Mouse (Mus musculus): Measurements from ENCODE around the gene Olfr1217.
A peak's percentile ranks its signal among the peaks of the same experiment; 100 is the strongest.

Olfr1217 gene

GRCm38 (mm10) chr2:89031965-89032364 is at the start of gene Olfr1217:
Gene Olfr1217, minus strand, starts transcription at chr2:89032065.
- DNase-seq (ENCODE audit: low read depth, low spot score), result no peak

GRCm38 (mm10) chr2:89081487-89081886 is 49.6 kb upstream of the Olfr1217 start:
- DNase-seq (ENCODE audit: low read depth, low spot score), result no peak

- no peak for DNase-seq (ENCODE audit: low read depth, low spot score)
Observed at GRCm38 (mm10) chr2:89061087-89061486, 29.2 kb upstream of the Olfr1217 start, which contains the start of gene Olfr1218. Gene Olfr1218, minus strand, starts transcription at chr2:89061187.

- DNase-seq (ENCODE audit: low read depth, low spot score), result peak; percentile 62
Observed at GRCm38 (mm10) chr2:89021436-89021835, 10.4 kb downstream of the Olfr1217 start.

GRCm38 (mm10) chr2:89018240-89018639 is 13.6 kb downstream of the Olfr1217 start, which contains the start of gene Olfr1216:
Gene Olfr1216, minus strand, starts transcription at chr2:89018340.
- DNase-seq (ENCODE audit: low read depth, low spot score), result no peak

GRCm38 (mm10) chr2:89006873-89007272 is 25.0 kb downstream of the Olfr1217 start, which contains the start of gene Olfr1215:
Gene Olfr1215, minus strand, starts transcription at chr2:89006973.
- DNase-seq (ENCODE audit: low read depth, low spot score), result no peak

GRCm38 (mm10) chr2:88992553-88992952 is 39.3 kb downstream of the Olfr1217 start, which contains the start of gene Olfr1214:
Gene Olfr1214, minus strand, starts transcription at chr2:88992653.
- no peak for DNase-seq (ENCODE audit: low read depth, low spot score)

GRCm38 (mm10) chr2:88980181-88980580 is 51.7 kb downstream of the Olfr1217 start, which contains the start of gene Gm13762:
Gene Gm13762, minus strand, starts transcription at chr2:88980281.
- DNase-seq (ENCODE audit: low read depth, low spot score), result no peak
